Mouse (Mus musculus) ovary, adult 10 weeks (tissue): ENCODE results near the gene Gm4177. TPM values are rescaled to one million over a fixed set of nuclear protein-coding genes. Genes with fewer than 3 reads are reported as not detected.

ENCODE experiments used
- polyA plus RNA-seq: library from polyadenylated mRNA; stranded (reverse); fragments of 350-450 nt; fragmentation: Illumina TruSeq; extraction: RNeasy Lipid Tissue Mini Kit (QIAGEN cat#74804); gene quantifications from one replicate; pipeline ENCODE4 v1.2.3, GENCODE M21; 2014

Gene Gm4177
- not detected for polyA plus RNA-seq

DNA sequence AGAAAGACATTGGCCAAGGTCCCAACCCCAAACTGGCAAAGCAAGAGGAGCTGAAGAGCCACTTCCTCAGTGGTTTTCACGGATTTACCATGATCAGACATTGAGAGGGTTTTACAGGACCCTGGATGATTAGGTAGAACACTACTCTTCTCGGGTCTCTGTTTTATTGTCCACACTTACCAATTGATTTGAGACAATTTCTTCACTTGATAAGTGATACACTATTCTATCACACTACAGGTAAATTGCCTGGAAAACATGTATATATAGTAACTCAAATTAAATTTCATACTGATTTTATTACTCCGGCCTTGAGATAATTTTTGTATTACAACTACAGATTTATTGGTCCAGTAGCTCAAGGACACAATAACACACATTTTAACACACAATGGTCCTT is at the start of gene Gm4177:
Gene Gm4177, minus strand, starts transcription at position 101 of the 400 bp plus-strand sequence.

DNA sequence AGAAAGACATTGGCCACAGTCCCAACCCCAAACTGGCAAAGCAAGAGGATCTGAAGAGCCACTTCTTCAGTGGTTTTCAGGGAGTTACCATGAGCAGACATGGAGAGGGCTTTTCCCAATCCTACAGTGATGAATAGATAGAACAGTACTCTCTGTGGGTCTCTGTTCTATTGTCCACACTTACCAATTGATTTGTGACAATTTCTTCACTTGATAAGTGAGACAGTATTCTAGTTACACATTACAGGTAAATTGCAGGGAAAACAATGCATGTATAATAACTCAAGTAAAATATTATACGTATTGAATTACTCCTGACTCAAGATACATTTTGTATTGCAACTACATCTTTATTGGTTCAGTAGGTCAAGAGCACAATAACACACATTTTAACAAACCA is 47.6 kb upstream of the Gm4177 start, which contains the start of gene Gm5725:
Gene Gm5725, minus strand, starts transcription at position 101 of the 400 bp plus-strand sequence.

DNA sequence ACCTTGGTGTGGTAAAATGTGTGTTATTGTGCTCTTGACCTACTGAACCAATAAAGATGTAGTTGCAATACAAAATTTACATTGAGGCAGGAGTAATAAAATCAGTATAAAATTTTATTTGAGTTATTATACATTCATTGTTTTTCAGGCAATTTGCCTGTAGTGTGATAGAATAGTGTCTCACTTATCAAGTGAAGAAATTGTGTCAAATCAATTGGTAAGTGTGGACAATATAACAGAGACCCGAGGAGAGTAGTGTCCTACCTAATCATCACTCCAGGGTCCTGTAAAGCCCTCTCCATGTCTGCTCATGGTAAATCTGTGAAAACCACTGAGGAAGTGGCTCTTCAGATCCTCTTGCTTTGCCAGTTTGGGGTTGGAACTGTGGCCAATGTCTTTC is 35.5 kb upstream of the Gm4177 start, which contains the start of gene Vmn1r135:
Gene Vmn1r135, plus strand, starts transcription at position 301 of the 400 bp plus-strand sequence.

DNA sequence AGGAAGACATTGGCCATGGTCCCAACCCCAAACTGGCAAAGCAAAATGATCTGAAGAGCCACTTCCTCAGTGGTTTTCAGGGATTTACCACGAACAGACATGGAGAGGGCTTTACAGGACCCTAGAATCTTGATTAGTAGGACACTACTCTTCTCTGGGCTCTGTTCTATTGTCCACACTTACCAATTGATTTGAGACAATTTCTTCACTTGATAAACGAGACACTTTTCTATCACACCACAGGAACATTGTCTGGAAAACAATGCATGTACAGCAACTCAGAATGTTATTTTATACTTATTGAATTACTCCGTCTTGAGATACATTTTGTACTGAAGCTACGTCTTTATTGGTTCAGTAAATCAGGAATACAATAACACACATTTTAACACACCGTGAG is 35.2 kb downstream of the Gm4177 start, which contains the start of gene Gm4175:
Gene Gm4175, minus strand, starts transcription at position 101 of the 400 bp plus-strand sequence.

Other genes with a start within 250 kb of the Gm4177 start
- not detected for gene Vmn1r132, start 182.6 kb downstream of the Gm4177 start, polyA plus RNA-seq
- not detected for gene Gm4175, start 35.3 kb downstream of the Gm4177 start, polyA plus RNA-seq
- gene Vmn1r135, start 35.6 kb upstream of the Gm4177 start, polyA plus RNA-seq: not detected
- not detected for gene Gm5725, start 47.5 kb upstream of the Gm4177 start, polyA plus RNA-seq
- gene Gm5891, start 124.6 kb upstream of the Gm4177 start, polyA plus RNA-seq: not detected
- gene Vmn1r137, start 197.9 kb upstream of the Gm4177 start, polyA plus RNA-seq: not detected
- not detected for gene Vmn1r138, start 232.2 kb upstream of the Gm4177 start, polyA plus RNA-seq